Mouse (Mus musculus): ENCODE measurements around the gene Dhx16. TPM values are rescaled to one million over a fixed set of nuclear protein-coding genes. Genes with fewer than 3 reads are reported as not detected.

Gene Dhx16
- polyA plus RNA-seq, 1 experiment from 2014 or later: 40.9 TPM

DNA sequence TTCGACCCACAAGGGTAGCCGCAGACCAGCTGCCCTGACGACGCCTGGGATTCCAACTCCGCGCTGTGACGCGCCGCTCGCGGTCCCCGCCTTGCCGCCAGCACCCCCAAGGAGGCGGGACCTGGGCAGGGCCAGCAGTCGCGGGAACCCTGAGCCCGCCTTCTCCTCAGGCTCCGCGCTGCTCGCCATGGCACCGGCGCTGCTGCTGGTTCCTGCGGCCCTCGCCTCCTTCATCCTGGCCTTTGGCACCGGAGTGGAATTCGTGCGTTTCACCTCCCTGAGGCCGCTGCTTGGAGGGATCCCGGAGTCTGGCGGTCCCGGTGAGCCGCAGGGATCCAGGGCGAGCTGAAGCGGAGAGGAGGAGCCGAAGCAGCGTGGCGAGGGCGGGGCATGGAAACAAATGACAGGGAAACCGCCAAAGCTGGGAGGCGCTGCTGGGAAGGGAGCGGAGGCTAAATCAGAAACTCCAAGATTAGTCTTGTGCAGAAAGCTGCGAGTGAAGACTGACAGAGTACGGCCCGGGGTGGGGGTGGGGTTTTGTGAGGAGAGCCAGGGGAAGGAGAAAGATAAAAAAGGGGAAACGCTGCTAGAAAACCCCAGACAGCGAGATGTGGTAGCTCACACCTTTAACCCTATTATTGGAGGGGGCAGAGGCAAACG is 18.3 kb upstream of the Dhx16 start, which contains the start of gene Nrm:
Nrm (plus strand) TSS at position 121 of the 660 bp plus-strand sequence.
- ATAC-seq (ENCODE audit: insufficient number of reproducible peaks, insufficient read depth, low FRiP score, low TSS enrichment, low read depth): peak; percentile 89
- under 1% methylated on average over 47 of the region's 47 CpGs for WGBS

GRCm38 (mm10) chr17:35864832-35865353 is 14.7 kb upstream of the Dhx16 start:
- Histone ChIP-seq H3K4me1 (peaks cover 50% of the 10 kb centered on the region), H3K36me3 (peaks cover 12% of the 10 kb centered on the region; the same call in 1 of the 2 replicates), H3K4me3 (peak overlapping the region; percentile 73), H3K4me2 (peak overlapping the region; percentile 99), H3K27me3 (no peaks in the 10 kb centered on the region), H3K27ac (peak overlapping the region; percentile 98), H3K9me3 (no peaks in the 10 kb centered on the region), H3K9ac (peak overlapping the region; percentile 89)
- no peak for ATAC-seq (ENCODE audit: insufficient number of reproducible peaks, insufficient read depth, low FRiP score, low TSS enrichment, low read depth)
- 18% methylated on average over 10 of the region's 10 CpGs for WGBS

More for the DNA sequence above, 18.3 kb upstream of the Dhx16 start, which contains the start of gene Nrm:
- peaks cover 31% of the 10 kb centered on the region for H3K36me3 ChIP-seq
- no peaks in the 10 kb centered on the region for H3K9me3 ChIP-seq
- H3K4me2 ChIP-seq: peak within 1 kb of the TSS; percentile 71
- peak within 1 kb of the TSS; percentile 75 for H3K4me3 ChIP-seq
- H3K27me3 ChIP-seq: no peaks in the 10 kb centered on the region
- H3K4me1 ChIP-seq: peaks cover 20% of the 10 kb centered on the region
- H3K9ac ChIP-seq: peak within 1 kb of the TSS; percentile 79
- peak within 1 kb of the TSS; percentile 96 for H3K27ac ChIP-seq

DNA sequence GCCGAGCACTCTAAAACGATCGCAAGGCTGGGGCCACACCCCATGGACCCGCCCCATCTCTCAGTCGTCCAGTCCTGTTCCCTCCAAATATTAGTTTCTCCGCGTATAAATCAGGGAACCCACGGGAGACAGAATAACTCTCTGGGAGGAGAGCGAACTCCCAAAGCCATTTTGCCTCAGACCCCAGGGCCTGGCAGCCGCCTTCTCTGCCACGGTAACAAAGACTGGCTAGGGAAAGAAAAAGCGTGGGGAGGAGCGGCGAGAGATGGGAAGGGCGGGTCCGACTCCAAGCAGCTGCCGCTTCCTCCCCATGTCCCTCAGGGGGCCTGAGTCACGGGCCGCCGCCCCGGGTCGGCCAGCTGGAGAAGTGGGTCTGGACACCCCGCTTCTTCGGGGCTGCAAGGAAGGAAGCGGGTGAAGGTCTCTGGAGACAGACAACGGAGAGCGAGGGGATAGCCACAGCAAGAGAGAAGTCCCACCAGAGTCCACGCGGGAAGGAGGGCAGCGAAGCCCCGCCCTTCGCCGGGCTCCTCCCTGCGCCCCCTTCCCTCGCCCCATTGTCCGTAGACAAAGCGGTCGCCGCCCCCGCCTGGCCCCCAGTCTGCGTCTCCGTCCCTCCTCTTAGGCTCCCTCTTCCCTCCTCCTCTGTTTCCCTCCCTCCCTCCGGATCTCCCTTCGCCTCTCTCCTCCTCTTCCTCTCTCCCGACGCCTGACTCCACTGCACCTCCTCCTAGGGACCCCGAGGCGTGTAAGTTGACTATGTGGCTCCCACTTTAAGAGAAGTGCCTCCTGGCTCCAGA is 13.9 kb upstream of the Dhx16 start, which contains the start of gene Ppp1r18:
Ppp1r18 (plus strand) TSS at position 113 of the 800 bp plus-strand sequence.
- WGBS: under 1% methylated on average over 37 of the region's 48 CpGs
- peak within 1 kb of the TSS; percentile 99 for H3K4me2 ChIP-seq
- peak within 1 kb of the TSS; percentile 73 for H3K4me3 ChIP-seq
- peak within 1 kb of the TSS; percentile 98 for H3K27ac ChIP-seq
- peak within 1 kb of the TSS; percentile 89 for H3K9ac ChIP-seq
- no peaks in the 10 kb centered on the region for H3K27me3 ChIP-seq
- H3K9me3 ChIP-seq: no peaks in the 10 kb centered on the region
- H3K36me3 ChIP-seq: peaks cover 14% of the 10 kb centered on the region; the same call in 1 of the 2 replicates
- peaks cover 54% of the 10 kb centered on the region for H3K4me1 ChIP-seq
- peak; percentile 63 for ATAC-seq (ENCODE audit: insufficient number of reproducible peaks, insufficient read depth, low FRiP score, low TSS enrichment, low read depth)

- WGBS: under 1% methylated on average over 38 of the region's 38 CpGs
- Histone ChIP-seq H3K27me3 (no peaks in the 10 kb centered on the region), H3K9ac (peak overlapping the region; percentile 89), H3K9me3 (0 out of 2 replicates have a peak, but pooled peaks cover 2% of the 10 kb centered on the region), H3K36me3 (peaks cover 21% of the 10 kb centered on the region), H3K4me1 (peaks cover 56% of the 10 kb centered on the region), H3K27ac (peak overlapping the region; percentile 98), H3K4me2 (peak overlapping the region; percentile 99), H3K4me3 (peak overlapping the region; percentile 73)
- peak; percentile 29; the same call in 1 of the 2 replicates for ATAC-seq (ENCODE audit: insufficient number of reproducible peaks, insufficient read depth, low FRiP score, low TSS enrichment, low read depth)
Measured at GRCm38 (mm10) chr17:35866281-35866831, 13.3 kb upstream of the Dhx16 start.

- peaks cover 25% of the 10 kb centered on the region for H3K36me3 ChIP-seq
- 0 out of 2 replicates have a peak, but pooled peaks cover 3% of the 10 kb centered on the region for H3K9me3 ChIP-seq
- H3K9ac ChIP-seq: peak overlapping the region; percentile 89
- no peak for ATAC-seq (ENCODE audit: insufficient number of reproducible peaks, insufficient read depth, low FRiP score, low TSS enrichment, low read depth)
- 9% methylated on average over 26 of the region's 26 CpGs for WGBS
- H3K4me1 ChIP-seq: peaks cover 56% of the 10 kb centered on the region
- H3K27me3 ChIP-seq: no peaks in the 10 kb centered on the region
- H3K4me3 ChIP-seq: peak overlapping the region; percentile 73
- peak overlapping the region; percentile 98 for H3K27ac ChIP-seq
- H3K4me2 ChIP-seq: peak overlapping the region; percentile 99
Measured at GRCm38 (mm10) chr17:35866911-35867890, 12.4 kb upstream of the Dhx16 start.

DNA sequence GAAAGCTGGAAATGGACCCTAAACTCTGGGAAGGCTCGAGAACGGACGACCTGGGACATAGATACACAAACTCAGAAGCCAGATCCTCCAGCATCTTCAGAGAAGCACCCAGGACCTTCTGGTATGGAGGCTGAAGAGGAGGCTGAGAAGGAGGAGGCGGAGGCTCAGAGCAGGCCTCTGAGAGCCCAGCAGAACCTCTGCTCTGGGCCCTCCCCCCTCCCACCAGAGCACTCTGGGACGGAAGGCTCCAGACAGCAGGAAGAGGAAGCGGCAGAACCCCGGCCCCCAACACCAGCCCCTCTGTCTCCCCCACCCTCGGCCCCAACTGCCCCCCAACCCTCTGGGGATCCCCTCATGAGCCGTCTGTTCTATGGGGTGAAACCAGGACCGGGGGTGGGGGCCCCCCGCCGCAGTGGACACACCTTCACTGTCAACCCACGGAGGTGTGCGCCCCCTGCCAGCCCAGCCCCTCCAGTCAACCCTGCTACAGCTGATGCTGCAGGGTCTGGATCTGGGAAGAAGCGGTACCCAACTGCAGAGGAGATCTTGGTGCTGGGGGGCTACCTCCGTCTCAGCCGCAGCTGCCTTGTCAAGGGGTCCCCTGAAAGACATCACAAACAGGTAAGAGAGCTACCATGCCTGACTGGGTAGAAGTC is 11.3 kb upstream of the Dhx16 start:
- ATAC-seq (ENCODE audit: insufficient number of reproducible peaks, insufficient read depth, low FRiP score, low TSS enrichment, low read depth): no peak
- peak overlapping the region; percentile 98 for H3K27ac ChIP-seq
- 19% methylated on average over 17 of the region's 17 CpGs for WGBS
- H3K9ac ChIP-seq: peak overlapping the region; percentile 89
- H3K4me2 ChIP-seq: peak overlapping the region; percentile 99
- H3K4me1 ChIP-seq: peaks cover 63% of the 10 kb centered on the region
- peak overlapping the region; percentile 73 for H3K4me3 ChIP-seq
- 0 out of 2 replicates have a peak, but pooled peaks cover 3% of the 10 kb centered on the region for H3K9me3 ChIP-seq
- peaks cover 30% of the 10 kb centered on the region for H3K36me3 ChIP-seq
- no peaks in the 10 kb centered on the region for H3K27me3 ChIP-seq

DNA sequence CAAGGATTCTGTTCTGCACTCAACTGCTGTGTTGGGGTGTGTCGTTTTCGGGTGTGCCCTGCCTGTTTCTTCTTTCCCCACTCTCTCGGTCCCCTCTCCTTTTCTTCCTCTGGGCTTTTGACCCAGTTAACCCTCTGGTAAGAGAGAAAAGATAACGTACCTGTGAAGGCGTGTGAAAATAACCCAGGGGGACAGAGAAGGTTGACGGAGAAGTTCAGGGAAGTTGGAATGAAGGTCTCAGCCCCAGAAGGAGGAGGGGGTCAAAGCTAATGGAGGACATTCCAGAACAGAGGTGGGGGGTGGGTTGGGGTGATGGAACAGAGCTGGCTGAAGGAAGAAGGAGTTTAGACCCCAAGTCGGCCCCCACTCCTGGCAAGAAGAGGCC is 10.7 kb upstream of the Dhx16 start:
- Histone ChIP-seq H3K4me1 (peaks cover 70% of the 10 kb centered on the region), H3K9me3 (0 out of 2 replicates have a peak, but pooled peaks cover 3% of the 10 kb centered on the region), H3K36me3 (peaks cover 32% of the 10 kb centered on the region), H3K4me2 (peak overlapping the region; percentile 99), H3K9ac (peak overlapping the region; percentile 89), H3K27me3 (no peaks in the 10 kb centered on the region), H3K27ac (peak overlapping the region; percentile 98), H3K4me3 (peak overlapping the region; percentile 73)
- no peak for ATAC-seq (ENCODE audit: insufficient number of reproducible peaks, insufficient read depth, low FRiP score, low TSS enrichment, low read depth)
- WGBS: 0% methylated on average over 7 of the region's 7 CpGs

DNA sequence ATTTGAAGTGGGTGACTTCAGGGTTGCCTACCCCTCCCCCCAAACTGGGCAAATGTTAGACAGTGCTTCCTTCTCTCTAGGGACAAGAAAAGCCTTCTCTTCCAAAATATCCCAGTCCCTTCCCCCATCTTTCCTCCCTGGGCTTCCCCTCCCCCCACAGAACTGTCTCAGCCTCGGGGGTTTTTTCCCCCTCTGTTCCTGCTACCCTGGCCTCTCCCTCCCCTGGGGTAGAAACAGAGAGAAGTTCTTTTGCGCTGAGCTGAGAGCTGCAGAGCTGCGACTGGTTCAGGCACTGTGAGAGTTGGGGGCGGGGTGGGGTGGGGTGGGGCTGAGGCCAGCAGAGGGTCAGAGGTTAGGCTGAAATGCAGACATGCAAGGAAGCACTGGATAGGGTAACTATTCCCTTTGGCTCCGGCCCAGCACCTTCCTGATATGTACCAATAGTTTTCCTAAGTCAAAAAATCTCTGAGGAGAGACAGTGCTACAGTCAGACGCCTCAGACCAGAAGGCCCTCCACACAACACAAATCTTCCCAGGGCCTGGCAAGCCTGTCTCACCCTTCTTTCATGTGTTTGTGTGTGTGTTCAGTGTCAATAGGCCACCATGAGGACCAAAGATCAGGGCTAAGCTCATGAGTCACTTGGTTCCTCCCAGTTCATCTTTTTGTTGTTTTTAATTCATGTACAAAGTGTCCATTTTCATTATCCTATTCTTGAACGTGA is 10.1 kb upstream of the Dhx16 start:
- WGBS: 2% methylated on average over 7 of the region's 7 CpGs
- peak overlapping the region; percentile 98 for H3K27ac ChIP-seq
- H3K4me2 ChIP-seq: peak overlapping the region; percentile 99
- no peaks in the 10 kb centered on the region for H3K27me3 ChIP-seq
- H3K9ac ChIP-seq: peak overlapping the region; percentile 89
- ATAC-seq (ENCODE audit: insufficient number of reproducible peaks, insufficient read depth, low FRiP score, low TSS enrichment, low read depth): no peak
- peaks cover 38% of the 10 kb centered on the region for H3K36me3 ChIP-seq
- H3K4me1 ChIP-seq: peaks cover 69% of the 10 kb centered on the region
- H3K4me3 ChIP-seq: peak overlapping the region; percentile 73
- 0 out of 2 replicates have a peak, but pooled peaks cover 3% of the 10 kb centered on the region for H3K9me3 ChIP-seq

GRCm38 (mm10) chr17:35870151-35870883 is 9.3 kb upstream of the Dhx16 start:
- Histone ChIP-seq H3K4me2 (peak overlapping the region; percentile 99), H3K4me3 (peak overlapping the region; percentile 73), H3K27me3 (no peaks in the 10 kb centered on the region), H3K4me1 (peaks cover 62% of the 10 kb centered on the region), H3K27ac (peak overlapping the region; percentile 98), H3K36me3 (peaks cover 46% of the 10 kb centered on the region), H3K9me3 (0 out of 2 replicates have a peak, but pooled peaks cover 3% of the 10 kb centered on the region), H3K9ac (peak overlapping the region; percentile 89)
- 41% methylated on average over 9 of the region's 9 CpGs for WGBS
- no peak for ATAC-seq (ENCODE audit: insufficient number of reproducible peaks, insufficient read depth, low FRiP score, low TSS enrichment, low read depth)
